Mouse (Mus musculus) myocyte (in vitro differentiated cells): ENCODE data around the gene Bcl3. TPM values are rescaled to one million over a fixed set of nuclear protein-coding genes. Genes with fewer than 3 reads are reported as not detected.
"Not testable (repeated sequence)": the region's sequence is repeated elsewhere in the genome, so short reads cannot be mapped to it uniquely, and the experiment has no call there.

Source experiments
- H3K27me3 ChIP-seq: one replicate; pipeline ENCODE4 v1.6.1; 2011; ENCODE audit not compliant: control insufficient read depth, insufficient read depth, insufficient read length
- H3K36me3 ChIP-seq: one replicate; pipeline ENCODE4 v1.6.1; 2011; ENCODE audit not compliant: control insufficient read depth, insufficient read depth
- H3K4me2 ChIP-seq: one replicate; pipeline ENCODE4 v1.6.1; 2011; ENCODE audit warnings: low read depth, control low read depth
- H3K4me3 ChIP-seq: one replicate; pipeline ENCODE4 v1.5.1; 2011; ENCODE audit warnings: mild to moderate bottlenecking, control low read depth, moderate library complexity
- H3K79me2 ChIP-seq: one replicate; pipeline ENCODE4 v1.6.1; 2011; ENCODE audit not compliant: control insufficient read depth, insufficient read depth
- H3ac ChIP-seq: one replicate; pipeline ENCODE4 v1.6.1; 2011; ENCODE audit not compliant: control insufficient read depth, insufficient read length
- CEBPB ChIP-seq: IDR thresholded peaks from 2 replicates; pipeline ENCODE4 v1.6.1; 2011; ENCODE audit warnings: mild to moderate bottlenecking, moderate library complexity; ENCODE audit not compliant: poor library complexity, insufficient read depth, severe bottlenecking
- E2F4 ChIP-seq: IDR thresholded peaks from one replicate; pipeline ENCODE4 v1.6.1; 2011; ENCODE audit warnings: mild to moderate bottlenecking, control low read depth, moderate library complexity; ENCODE audit not compliant: insufficient read depth
- MAX ChIP-seq: IDR thresholded peaks from one replicate; pipeline ENCODE4 v1.6.1; 2011; ENCODE audit warnings: low read depth, mild to moderate bottlenecking, control low read depth
- MYOD1 ChIP-seq, 3 experiments: IDR thresholded peaks; one replicate each; pipeline ENCODE4 v1.6.1; 2011; ENCODE audit warnings: control low read depth in 2 of 3, low read depth in 2 of 3, mild to moderate bottlenecking in 2 of 3, moderate library complexity in 1 of 3; ENCODE audit not compliant: insufficient read length in 2 of 3, control insufficient read depth in 1 of 3
- MYOG ChIP-seq, 3 experiments: IDR thresholded peaks; one replicate each; pipeline ENCODE4 v1.6.1; 2011; ENCODE audit warnings: control low read depth in 2 of 3, low read depth in 2 of 3, mild to moderate bottlenecking in 2 of 3; ENCODE audit not compliant: insufficient read length in 2 of 3, control insufficient read depth in 1 of 3, insufficient read depth in 1 of 3
- POLR2A ChIP-seq: IDR thresholded peaks from one replicate; pipeline ENCODE4 v1.6.1; 2011; ENCODE audit warnings: low read depth, mild to moderate bottlenecking, control low read depth, moderate library complexity; ENCODE audit not compliant: insufficient read length
- POLR2AphosphoS2 ChIP-seq: IDR thresholded peaks from one replicate; pipeline ENCODE4 v1.6.1; 2011; ENCODE audit warnings: low read depth, control low read depth; ENCODE audit not compliant: insufficient read length
- REST ChIP-seq: IDR thresholded peaks from one replicate; pipeline ENCODE4 v1.6.1; 2011; ENCODE audit warnings: mild to moderate bottlenecking, control low read depth, moderate library complexity; ENCODE audit not compliant: insufficient read depth, insufficient read length
- SRF ChIP-seq: IDR thresholded peaks from one replicate; pipeline ENCODE4 v1.6.1; 2011; ENCODE audit warnings: low read depth; ENCODE audit not compliant: control insufficient read depth, insufficient read length
- TCF12 ChIP-seq: IDR thresholded peaks from one replicate; pipeline ENCODE4 v1.6.1; 2011; ENCODE audit warnings: mild to moderate bottlenecking, control low read depth; ENCODE audit not compliant: poor library complexity, insufficient read depth, severe bottlenecking
- TCF3 ChIP-seq: IDR thresholded peaks from one replicate; pipeline ENCODE4 v1.6.1; 2011; ENCODE audit warnings: low read depth, control low read depth; ENCODE audit not compliant: insufficient read length
- USF1 ChIP-seq: IDR thresholded peaks from one replicate; pipeline ENCODE4 v1.6.1; 2011; ENCODE audit warnings: low read depth, mild to moderate bottlenecking, control low read depth, moderate library complexity
- polyA plus RNA-seq: library from polyadenylated mRNA; unstranded; fragments of >200 nt; fragmentation: generic; extraction: Trizol; gene quantifications from one replicate; pipeline ENCODE4 v1.2.1, GENCODE M21; 2012; ENCODE audit warnings: missing spikeins

The Bcl3 gene
- polyA plus RNA-seq, 1 experiment, result 19.2 TPM

DNA sequence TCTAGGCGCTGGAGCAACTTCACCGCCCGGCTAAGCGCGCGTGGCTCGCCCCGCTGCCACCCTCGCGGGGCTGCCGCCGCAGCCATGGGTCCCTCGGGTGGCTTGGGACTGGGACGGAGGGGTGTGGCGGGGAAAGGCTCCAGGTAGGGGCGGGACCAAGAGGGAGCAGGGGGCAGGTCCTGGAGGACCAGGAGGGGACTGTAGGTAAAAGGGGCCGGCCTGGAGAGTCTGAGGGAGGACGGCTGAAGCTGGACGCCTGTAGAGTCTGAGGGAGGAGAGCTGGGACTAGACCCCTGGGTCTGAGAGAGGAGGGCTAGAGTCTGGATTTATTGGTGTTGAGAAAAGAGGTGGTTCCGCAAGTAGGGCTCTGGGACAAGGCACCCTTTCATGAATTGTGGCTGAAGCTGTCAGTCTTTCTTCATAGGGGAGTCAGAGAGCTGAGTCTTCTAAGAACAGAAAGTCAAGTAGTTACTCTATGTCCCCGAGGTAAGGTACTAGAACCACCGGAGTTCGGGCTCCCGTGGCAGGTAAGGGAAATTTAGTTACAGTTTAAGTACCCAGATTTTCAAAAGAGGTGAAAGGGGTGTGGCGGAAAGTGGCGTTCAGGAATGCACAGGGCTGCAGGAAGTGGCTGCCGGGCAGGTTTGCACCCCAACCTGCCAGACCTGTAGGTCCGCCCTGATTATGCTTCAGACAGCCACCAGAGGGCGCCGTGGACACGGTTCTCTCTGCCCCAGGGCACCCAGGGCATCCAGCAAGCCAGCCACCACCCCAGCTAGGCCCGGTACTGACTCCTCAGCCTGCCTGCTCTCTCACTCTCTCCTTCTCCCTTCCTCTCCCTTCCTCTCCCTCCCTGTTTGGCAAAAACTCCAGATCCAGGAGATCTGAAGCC is 25.6 kb downstream of the Bcl3 start, which contains the start of gene Cblc:
TSS of gene Cblc (minus strand) at position 113 of the 892 bp plus-strand sequence.
- H3K36me3 ChIP-seq, result no peaks in the 10 kb centered on the region
- H3K4me3 ChIP-seq, result no peak within 1 kb of the TSS
- peaks cover 22% of the 10 kb centered on the region for H3K27me3 ChIP-seq
- no peak for TF ChIP-seq SRF
- no peak for TF ChIP-seq REST
- TF ChIP-seq CEBPB, result no peak
- no peak for TF ChIP-seq MAX
- TF ChIP-seq E2F4, result no peak
- TF ChIP-seq TCF12, result no peak
- no peak for TF ChIP-seq MYOD1 (IDR thresholded peaks at IDR 0.05; ENCODE audit: control insufficient read depth in 1 of 3, insufficient read length in 2 of 3, low read depth in 2 of 3)
- TF ChIP-seq USF1, result no peak
- TF ChIP-seq MYOG (IDR thresholded peaks at IDR 0.05; ENCODE audit: control insufficient read depth in 1 of 3, insufficient read depth in 1 of 3, insufficient read length in 2 of 3, low read depth in 2 of 3), result no peak
- TF ChIP-seq TCF3, result no peak
- TF ChIP-seq POLR2AphosphoS2, result no peak
- TF ChIP-seq POLR2A, result no peak
- H3ac ChIP-seq, result no peak within 1 kb of the TSS
- H3K79me2 ChIP-seq, result no peaks in the 10 kb centered on the region
- H3K4me2 ChIP-seq, result no peak within 1 kb of the TSS

DNA sequence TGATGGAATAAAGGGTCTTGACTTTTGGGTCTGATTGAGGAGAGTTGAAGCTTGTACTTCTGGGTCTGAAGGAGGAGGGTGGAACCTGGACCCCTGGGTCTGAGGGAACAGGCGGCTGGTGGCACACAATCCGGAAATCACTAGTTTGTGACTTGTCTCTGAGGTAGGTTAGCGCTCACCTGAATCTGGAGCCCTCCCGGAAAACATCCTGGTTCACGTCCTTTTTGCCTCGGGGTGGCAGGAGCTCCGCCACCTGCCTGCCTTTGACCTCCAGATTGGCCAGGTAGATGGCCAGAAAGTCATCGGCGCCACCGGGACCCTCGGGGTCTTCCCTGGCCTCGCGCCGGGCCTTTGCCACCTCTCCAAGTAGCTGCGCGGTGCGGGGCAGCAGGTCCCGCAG is 26.3 kb downstream of the Bcl3 start:
- TF ChIP-seq MYOG (IDR thresholded peaks at IDR 0.05; ENCODE audit: control insufficient read depth in 1 of 3, insufficient read depth in 1 of 3, insufficient read length in 2 of 3, low read depth in 2 of 3) (no peak), REST (no peak), TCF12 (no peak), POLR2A (no peak), CEBPB (no peak), MAX (no peak), E2F4 (no peak), POLR2AphosphoS2 (no peak), SRF (no peak), MYOD1 (IDR thresholded peaks at IDR 0.05; ENCODE audit: control insufficient read depth in 1 of 3, insufficient read length in 2 of 3, low read depth in 2 of 3) (no peak), TCF3 (no peak), USF1 (no peak)
- no peak overlapping the region for H3K4me3 ChIP-seq
- H3K79me2 ChIP-seq, result no peaks in the 10 kb centered on the region
- H3K36me3 ChIP-seq, result no peaks in the 10 kb centered on the region
- H3K27me3 ChIP-seq, result peaks cover 22% of the 10 kb centered on the region
- H3K4me2 ChIP-seq, result no peak overlapping the region
- no peak overlapping the region for H3ac ChIP-seq

DNA sequence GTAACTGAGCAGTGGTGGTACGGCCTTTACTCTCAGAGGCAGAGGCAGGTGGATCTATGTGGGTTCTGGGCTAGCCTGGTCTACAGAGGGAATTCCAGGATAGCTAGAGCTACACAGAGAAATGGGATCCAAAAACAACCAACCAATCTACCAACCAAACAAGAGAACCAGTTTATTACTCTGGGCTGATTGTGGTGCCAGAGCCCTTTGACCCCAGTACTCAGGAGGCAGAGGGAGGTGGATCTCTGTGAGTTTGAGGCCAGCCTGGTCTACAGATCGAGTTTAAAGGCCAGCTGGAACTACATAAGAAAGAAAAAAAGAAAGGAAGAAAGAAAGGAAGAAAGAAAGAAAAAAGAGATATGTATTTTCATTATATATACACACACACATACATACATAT is 27.3 kb downstream of the Bcl3 start:
- no peak overlapping the region for H3K4me2 ChIP-seq
- H3K4me3 ChIP-seq, result no peak overlapping the region
- H3K79me2 ChIP-seq, result no peaks in the 10 kb centered on the region
- no peak overlapping the region for H3ac ChIP-seq
- peaks cover 22% of the 10 kb centered on the region for H3K27me3 ChIP-seq
- no peak for TF ChIP-seq CEBPB
- no peak for TF ChIP-seq MAX
- no peak for TF ChIP-seq TCF3
- no peak for TF ChIP-seq POLR2AphosphoS2
- TF ChIP-seq USF1, result no peak
- no peak for TF ChIP-seq MYOG (IDR thresholded peaks at IDR 0.05; ENCODE audit: control insufficient read depth in 1 of 3, insufficient read depth in 1 of 3, insufficient read length in 2 of 3, low read depth in 2 of 3)
- TF ChIP-seq TCF12, result no peak
- TF ChIP-seq MYOD1 (IDR thresholded peaks at IDR 0.05; ENCODE audit: control insufficient read depth in 1 of 3, insufficient read length in 2 of 3, low read depth in 2 of 3), result no peak
- TF ChIP-seq POLR2A, result no peak
- H3K36me3 ChIP-seq, result no peaks in the 10 kb centered on the region

DNA sequence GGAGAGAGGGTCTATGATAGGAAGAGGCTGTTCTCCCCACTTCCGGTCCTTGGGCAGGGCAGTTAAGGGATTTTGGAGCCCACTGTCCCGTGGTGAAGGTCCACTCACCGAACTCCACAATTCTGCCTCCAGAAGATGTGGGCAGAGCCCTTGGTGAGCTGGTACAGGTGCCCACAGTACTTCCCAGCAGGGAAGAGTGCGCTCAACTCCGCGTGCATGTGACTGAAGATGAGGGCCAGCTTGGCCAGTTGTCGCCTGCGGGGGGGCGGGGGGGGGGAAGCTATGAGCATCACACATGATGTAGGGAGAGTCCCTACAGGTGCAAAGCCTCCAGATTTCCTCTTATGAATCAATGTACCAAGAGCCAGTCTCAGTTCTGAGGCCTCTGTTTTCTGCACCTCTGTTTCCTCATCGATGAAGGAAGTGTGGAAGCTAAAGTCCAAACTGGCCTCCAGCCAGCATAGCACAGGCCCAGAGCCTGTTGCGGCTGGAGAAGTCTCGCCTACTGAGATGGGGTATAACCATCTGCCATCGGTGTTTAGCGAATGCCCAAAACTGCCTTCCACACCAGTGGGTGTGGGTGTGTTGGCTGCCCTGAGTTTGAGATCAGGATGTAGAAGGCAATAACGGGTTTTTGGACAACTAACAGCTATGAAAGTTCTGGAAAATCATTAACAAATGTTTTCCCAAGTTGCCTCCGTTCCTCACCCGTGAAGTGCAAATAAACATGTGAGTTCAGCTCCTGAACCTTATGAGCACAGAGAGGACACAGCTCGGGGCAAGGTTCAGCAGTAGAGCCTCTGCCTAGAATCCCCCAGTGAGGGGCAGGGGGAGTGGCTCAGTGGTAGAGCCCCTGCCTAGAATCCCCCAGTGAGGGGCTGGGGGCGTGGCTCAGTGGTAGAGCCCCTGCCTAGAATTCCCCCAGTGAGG is 29.6 kb downstream of the Bcl3 start:
- Histone ChIP-seq H3ac (no peak overlapping the region), H3K4me2 (no peak overlapping the region), H3K27me3 (peaks cover 22% of the 10 kb centered on the region)

DNA sequence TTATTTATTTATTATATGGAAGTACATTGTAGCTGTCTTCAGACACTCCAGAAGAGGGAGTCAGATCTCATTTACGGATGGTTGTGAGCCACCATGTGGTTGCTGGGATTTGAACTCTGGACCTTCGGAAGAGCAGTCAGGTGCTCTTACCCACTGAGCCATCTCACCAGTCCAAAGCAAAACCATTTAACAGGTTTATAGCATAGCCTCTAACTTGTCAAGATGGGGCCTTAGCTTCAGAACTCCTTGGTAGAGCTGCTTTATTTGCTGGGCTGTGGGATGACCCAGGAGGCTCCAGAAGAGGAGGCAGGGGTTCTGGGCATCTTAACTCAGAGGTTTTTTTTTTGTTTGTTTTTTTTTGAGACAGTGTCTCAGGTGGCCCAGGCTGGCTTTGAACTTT is 31.1 kb downstream of the Bcl3 start:
- H3K4me2 ChIP-seq, H3K4me3 ChIP-seq, H3K79me2 ChIP-seq, H3K36me3 ChIP-seq, H3ac ChIP-seq: not testable (repeated sequence)
- peaks cover 17% of the 10 kb centered on the region for H3K27me3 ChIP-seq

More for the DNA sequence above, 29.6 kb downstream of the Bcl3 start:
- no peak for TF ChIP-seq CEBPB
- no peak for TF ChIP-seq POLR2A
- no peak for TF ChIP-seq MYOD1 (IDR thresholded peaks at IDR 0.05; ENCODE audit: control insufficient read depth in 1 of 3, insufficient read length in 2 of 3, low read depth in 2 of 3)
- no peak for TF ChIP-seq POLR2AphosphoS2
- TF ChIP-seq MYOG (IDR thresholded peaks at IDR 0.05; ENCODE audit: control insufficient read depth in 1 of 3, insufficient read depth in 1 of 3, insufficient read length in 2 of 3, low read depth in 2 of 3), result no peak
- no peak for TF ChIP-seq USF1
- TF ChIP-seq REST, result no peak
- TF ChIP-seq SRF, result no peak
- no peak for TF ChIP-seq MAX
- TF ChIP-seq TCF12, result no peak
- no peak for TF ChIP-seq TCF3
- TF ChIP-seq E2F4, result no peak
- Histone ChIP-seq H3K79me2 (no peaks in the 10 kb centered on the region), H3K4me3 (no peak overlapping the region), H3K36me3 (no peaks in the 10 kb centered on the region)
